In the genomic region with DNA sequence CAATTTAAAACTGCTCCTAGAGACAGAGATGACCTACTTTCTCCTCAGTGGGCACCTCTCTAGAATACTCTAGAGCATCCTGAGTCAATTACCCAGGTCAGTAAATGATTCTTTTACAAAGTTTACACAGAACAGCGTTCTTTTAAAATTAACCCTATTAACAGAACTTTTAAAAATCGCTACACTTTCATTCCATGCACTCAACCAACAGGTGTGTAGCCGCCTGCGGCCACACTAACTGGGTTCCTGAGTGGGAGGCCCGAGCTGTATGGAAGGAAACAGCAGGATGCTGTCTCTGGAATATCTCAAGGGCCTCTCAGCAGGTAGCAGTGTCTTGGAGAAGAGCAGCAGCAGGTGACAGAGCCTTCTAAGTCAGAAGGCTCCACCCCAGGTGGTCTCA, we compare ENCODE assay signal across 29 mouse cellular contexts. TPM values are rescaled to one million over a fixed set of nuclear protein-coding genes. Genes with fewer than 3 reads are reported as not detected.
"Had no signal": no experiment of that assay in that cellular context is flagged by ENCODE, and none has a peak within 500 bp of the region (broad histone marks: within the 10 kb centered on the region; RNA-seq: fewer than 3 reads in every experiment).

No protein-coding gene starts in this region.

- H3K4me2 ChIP-seq: intestine, embryonic 15.5 days; liver, embryonic 13.5 days; midbrain, embryonic 11.5 days had no signal

- H3K27ac ChIP-seq: intestine, embryonic 15.5 days; layer of hippocampus, adult 2 months; liver, embryonic 13.5 days; stomach, postnatal 0 days had no signal

- H3K36me3 ChIP-seq: intestine, embryonic 15.5 days; liver, embryonic 13.5 days had no signal

- DNase-seq: layer of hippocampus, adult 9-11 months; liver, embryonic 13.5 days; lung, adult 2 months; lung, postnatal 14 days; lung, postnatal 4 days; midbrain, embryonic 14.5 days; right cerebral cortex, postnatal 25 days; thymus, adult 2 months; thymus, postnatal 14 days; thymus, postnatal 4 days had no signal

- H3K4me3 ChIP-seq: intestine, embryonic 15.5 days; layer of hippocampus, adult 2 months; liver, embryonic 13.5 days had no signal

- H3K9ac ChIP-seq: intestine, embryonic 15.5 days; liver, embryonic 13.5 days had no signal

- H3K9me3 ChIP-seq: intestine, embryonic 15.5 days; liver, embryonic 13.5 days had no signal

- H3K27me3 ChIP-seq: intestine, embryonic 15.5 days had no signal

- ATAC-seq: intestine, embryonic 15.5 days had no signal

RNA-seq across cellular contexts. Expression of gene Trcg1, which starts 9.2 kb away (rescaled TPM):
- total RNA-seq: layer of hippocampus, adult 2 months; layer of hippocampus, postnatal 25 days; left cerebral cortex, adult 18-20 months; left cerebral cortex, postnatal 36 days; liver, adult 2 months; megakaryocyte progenitor cell, adult 5-6 weeks; megakaryocyte-erythroid progenitor cell, adult 5-6 weeks; midbrain, postnatal 0 days had no signal
- polyA plus RNA-seq: intestine, embryonic 15.5 days; large intestine, adult 2 months; limb, embryonic 11.5 days; limb, embryonic 14.5 days; liver, adult 2 months; liver, embryonic 13.5 days; liver, embryonic 16.5 days; lung, adult 2 months; lung, embryonic 16.5 days; midbrain, embryonic 11.5 days; midbrain, embryonic 14.5 days; midbrain, postnatal 0 days; neural tube, embryonic 11.5 days; neural tube, embryonic 14.5 days; stomach, embryonic 14.5 days; stomach, postnatal 0 days had no signal
